Mouse (Mus musculus) CH12.LX (cell line): ENCODE results near the gene Plch1. TPM values are rescaled to one million over a fixed set of nuclear protein-coding genes. Genes with fewer than 3 reads are reported as not detected.

Source experiments
- DNase-seq: peaks from one replicate; pipeline ENCODE4 v3.0.0-alpha.2; 2013; ENCODE audit errors: extremely low read depth
- H3K27ac ChIP-seq: 2 replicates; pipeline ENCODE4 v1.5.1; 2012; ENCODE audit warnings: low read depth, mild to moderate bottlenecking, control low read depth, moderate library complexity; ENCODE audit not compliant: insufficient read depth
- H3K27me3 ChIP-seq: replicated peaks from 2 replicates; pipeline ENCODE3; 2012; ENCODE audit warnings: inconsistent platforms
- H3K36me3 ChIP-seq, 2 experiments: replicated peaks in 1 of 2; 2 replicates each; pipeline versions ENCODE3 to v1.6.1; 2012; ENCODE audit warnings: inconsistent platforms in 1 of 2, low read length in 1 of 2, mild to moderate bottlenecking in 1 of 2, mixed read lengths in 1 of 2, moderate library complexity in 1 of 2; ENCODE audit not compliant: control insufficient read depth in 1 of 2, insufficient read depth in 1 of 2
- H3K4me1 ChIP-seq, 2 experiments: 2 replicates each; pipeline ENCODE4 v1.6.1; 2012; ENCODE audit warnings: inconsistent platforms in 1 of 2, moderate library complexity in 1 of 2; ENCODE audit not compliant: insufficient read depth in 2 of 2, control insufficient read depth in 1 of 2
- H3K4me2 ChIP-seq: 2 replicates; pipeline ENCODE4 v1.6.1; 2012; ENCODE audit warnings: low read depth, mild to moderate bottlenecking, control low read depth; ENCODE audit not compliant: poor library complexity, insufficient read depth, severe bottlenecking
- H3K4me3 ChIP-seq, 3 experiments: fragments of 150-350 bp in 1 of 3; sonication (generic) in 1 of 3; replicated peaks in 1 of 3; 2 replicates each; pipeline versions ENCODE3 to v1.5.1; 2011 to 2012; ENCODE audit warnings: low read depth in 2 of 3, low read length in 2 of 3, mild to moderate bottlenecking in 2 of 3, moderate library complexity in 2 of 3, control low read depth in 1 of 3, improper control_type of control experiment in 1 of 3, inconsistent platforms in 1 of 3, mixed read lengths in 1 of 3; ENCODE audit not compliant: poor library complexity in 1 of 3
- H3K79me2 ChIP-seq: replicated peaks from 2 replicates; pipeline ENCODE4 v1.6.1; 2012; ENCODE audit warnings: mild to moderate bottlenecking, moderate library complexity; ENCODE audit not compliant: control insufficient read depth, poor library complexity, insufficient read depth, severe bottlenecking; ENCODE audit errors: extremely low read depth
- H3K9ac ChIP-seq: 2 replicates; pipeline ENCODE4 v1.6.1; 2012; ENCODE audit warnings: low read depth, mild to moderate bottlenecking, control low read depth, moderate library complexity; ENCODE audit not compliant: insufficient read depth
- H3K9me3 ChIP-seq: replicated peaks from 2 replicates; pipeline ENCODE3; 2012; ENCODE audit warnings: low read length, inconsistent platforms, mixed read lengths
- ETS1 ChIP-seq: conservative IDR thresholded peaks from 2 replicates; pipeline ENCODE4 v1.6.1; 2012; ENCODE audit warnings: low read depth, mild to moderate bottlenecking, inconsistent platforms, low read length, improper control_type of control experiment, moderate library complexity
- HCFC1 ChIP-seq: IDR thresholded peaks from 2 replicates; pipeline ENCODE4 v1.6.1; 2012; ENCODE audit warnings: low read depth, mild to moderate bottlenecking, inconsistent platforms, low read length, improper control_type of control experiment
- MAFK ChIP-seq: IDR thresholded peaks from 2 replicates; pipeline ENCODE4 v1.6.1; 2011; ENCODE audit warnings: low read length, improper control_type of control experiment; ENCODE audit not compliant: insufficient replicate concordance
- MAZ ChIP-seq: IDR thresholded peaks from 2 replicates; pipeline ENCODE4 v1.6.1; 2012; ENCODE audit warnings: low read depth, mild to moderate bottlenecking, inconsistent platforms, low read length, improper control_type of control experiment, moderate library complexity
- NELFE ChIP-seq: IDR thresholded peaks from 2 replicates; pipeline ENCODE4 v1.6.1; 2011; ENCODE audit warnings: low read depth, low read length, improper control_type of control experiment
- NRF1 ChIP-seq: IDR thresholded peaks from 2 replicates; pipeline ENCODE4 v1.6.1; 2014; ENCODE audit warnings: low read depth, mild to moderate bottlenecking, inconsistent platforms, low read length, improper control_type of control experiment, moderate library complexity
- PAX5 ChIP-seq: IDR thresholded peaks from 2 replicates; pipeline ENCODE4 v1.6.1; 2012; ENCODE audit warnings: low read length, inconsistent platforms, mixed read lengths
- SIN3A ChIP-seq: IDR thresholded peaks from 2 replicates; pipeline ENCODE4 v1.6.1; 2012; ENCODE audit warnings: low read length, improper control_type of control experiment, inconsistent platforms
- SMC3 ChIP-seq: IDR thresholded peaks from 2 replicates; pipeline ENCODE4 v1.6.1; 2011; ENCODE audit warnings: low read depth, low read length, improper control_type of control experiment
- USF1 ChIP-seq: IDR thresholded peaks from 2 replicates; pipeline ENCODE4 v1.6.1; 2014; ENCODE audit warnings: low read depth, mild to moderate bottlenecking, inconsistent platforms, low read length, improper control_type of control experiment
- ZKSCAN1 ChIP-seq: IDR thresholded peaks from 2 replicates; pipeline ENCODE4 v1.6.1; 2012; ENCODE audit warnings: low read depth, inconsistent platforms, low read length, improper control_type of control experiment, borderline replicate concordance
- dilution Hi-C: fragments of 300-500 bp; cut with MboI; formaldehyde crosslinking; loops from 2 replicates; pipeline ENCODE4 v1.14.3; 2020; ENCODE audit warnings: low sequenced_read_pairs; ENCODE audit not compliant: extremely low pct_unique_long_range_greater_than_20kb, extremely low pct_ligation_motif_present
- in situ Hi-C: fragments of 300-500 bp; cut with MboI; formaldehyde crosslinking; loops from 3 replicates; pipeline ENCODE4 v1.14.3; 2019; ENCODE audit warnings: low sequenced_read_pairs, low pct_ligation_motif_present, low pct_unique_long_range_greater_than_20kb, mixed read lengths
- polyA plus RNA-seq: library from polyadenylated mRNA; unstranded; fragments of >175 nt; gene quantifications from 2 replicates; pipeline ENCODE4 v1.2.1, GENCODE M21; 2012; ENCODE audit warnings: low read depth; ENCODE audit not compliant: insufficient read length
- total RNA-seq, 2 experiments: library from RNA; depleted of rRNA; stranded (reverse); fragments of 300-350 nt in 1 of 2; fragments of >200 nt in 1 of 2; gene quantifications; 2 replicates each; pipeline ENCODE4 v1.2.3; 2012 to 2014

Gene Plch1
- total and polyA plus RNA-seq, 3 experiments: 0.51 to 0.80 (median 0.59) TPM

DNA sequence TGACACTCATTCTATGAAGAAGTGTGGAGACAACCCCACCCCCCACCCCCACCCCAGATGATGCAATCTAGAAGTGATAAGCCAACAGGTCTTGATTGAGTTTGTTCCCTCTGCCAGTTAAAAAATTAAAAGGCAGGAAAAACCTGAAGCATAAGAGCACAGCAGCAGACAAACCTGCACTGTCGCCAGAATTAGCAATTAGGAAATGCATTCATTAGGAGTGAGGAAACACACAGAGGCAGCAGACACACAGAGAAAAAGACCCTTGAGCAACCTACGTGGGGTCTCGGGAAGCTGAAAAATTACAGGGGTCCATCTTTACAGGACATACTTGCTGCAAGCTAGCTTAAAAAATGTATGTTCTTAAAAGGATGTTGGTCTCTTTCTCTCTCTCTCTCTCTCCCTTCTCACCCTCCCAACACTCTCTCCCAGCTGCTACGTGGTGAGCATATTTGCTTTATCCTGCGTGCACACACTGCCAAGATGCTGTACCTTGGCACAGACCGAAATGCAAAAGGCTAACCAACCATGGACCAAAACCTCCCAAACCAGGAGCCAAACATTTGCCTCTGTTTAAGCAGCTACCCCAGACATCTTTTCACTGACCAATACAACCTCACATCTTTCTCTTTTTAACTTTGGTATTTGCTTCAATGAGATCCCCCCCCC lies 234.6 kb downstream of the Plch1 start:
- Histone ChIP-seq H3K79me2 (no peaks in the 10 kb centered on the region), H3K4me1 (peaks cover 0 to 10% of the 10 kb centered on the region in 2 experiments; a peak in 2 of 4 replicates), H3K4me3 (no peak overlapping the region), H3K9me3 (no peaks in the 10 kb centered on the region), H3K9ac (no peak overlapping the region), H3K27me3 (no peaks in the 10 kb centered on the region), H3K36me3 (no peaks in the 10 kb centered on the region), H3K4me2 (no peak overlapping the region), H3K27ac (no peak overlapping the region)
- in situ Hi-C loops: no loop called here
- dilution Hi-C loops: no loop called here
- DNase-seq: no peak
- no peak for TF ChIP-seq MAZ
- no peak for TF ChIP-seq ZKSCAN1
- TF ChIP-seq PAX5: no peak
- no peak for TF ChIP-seq HCFC1
- TF ChIP-seq MAFK: no peak
- no peak for TF ChIP-seq ETS1
- no peak for TF ChIP-seq NELFE
- no peak for TF ChIP-seq SMC3
- TF ChIP-seq NRF1: no peak
- TF ChIP-seq SIN3A: no peak
- TF ChIP-seq USF1: no peak

Other genes starting within 250 kb of the Plch1 start
- 5.7 and 7.6 TPM in 2 replicates for gene E130311K13Rik, start 30.0 kb upstream of the Plch1 start, total RNA-seq (2012; rRNA removed)
- gene E130311K13Rik, start 30.0 kb upstream of the Plch1 start, total RNA-seq (2014; rRNA removed): 16.6 and 18.0 TPM in 2 replicates
- 7.6 and 9.1 TPM in 2 replicates for gene E130311K13Rik, start 30.0 kb upstream of the Plch1 start, polyA plus RNA-seq
- gene Slc33a1, start 65.3 kb upstream of the Plch1 start, total RNA-seq (2012; rRNA removed): 18.5 and 20.1 TPM in 2 replicates
- gene Slc33a1, start 65.3 kb upstream of the Plch1 start, total RNA-seq (2014; rRNA removed): 25.8 and 29.5 TPM in 2 replicates
- gene Slc33a1, start 65.3 kb upstream of the Plch1 start, polyA plus RNA-seq: 10.8 and 12.5 TPM in 2 replicates
- 22.4 and 29.2 TPM in 2 replicates for gene Gmps, start 76.6 kb upstream of the Plch1 start, total RNA-seq (2012; rRNA removed)
- gene Gmps, start 76.6 kb upstream of the Plch1 start, total RNA-seq (2014; rRNA removed): 46.2 and 53.9 TPM in 2 replicates
- gene Gmps, start 76.6 kb upstream of the Plch1 start, polyA plus RNA-seq: 38.3 and 38.6 TPM in 2 replicates
- gene Vmn2r1, start 182.1 kb upstream of the Plch1 start, total RNA-seq (2012; rRNA removed): not detected in 2 replicates
- gene Vmn2r1, start 182.1 kb upstream of the Plch1 start, total RNA-seq (2014; rRNA removed): 0.04 TPM in 2 replicates
- not detected in 2 replicates for gene Vmn2r1, start 182.1 kb upstream of the Plch1 start, polyA plus RNA-seq
- gene Vmn2r2, start 242.5 kb upstream of the Plch1 start, total RNA-seq (2012; rRNA removed): not detected in 2 replicates
- not detected in 2 replicates for gene Vmn2r2, start 242.5 kb upstream of the Plch1 start, total RNA-seq (2014; rRNA removed)
- not detected in 2 replicates for gene Vmn2r2, start 242.5 kb upstream of the Plch1 start, polyA plus RNA-seq